Mouse (Mus musculus) stomach, postnatal 0 days (tissue): Measurements from ENCODE around the gene Pip4k2c.

ENCODE experiments used
- CTCF ChIP-seq: IDR thresholded peaks from 2 replicates; pipeline ENCODE4 v1.5.1; 2016; ENCODE audit warnings: antibody characterized with exemption, low read depth, mild to moderate bottlenecking, moderate library complexity
- EP300 ChIP-seq: optimal IDR thresholded peaks from 2 replicates; pipeline ENCODE3; 2016; ENCODE audit warnings: antibody characterized with exemption

DNA sequence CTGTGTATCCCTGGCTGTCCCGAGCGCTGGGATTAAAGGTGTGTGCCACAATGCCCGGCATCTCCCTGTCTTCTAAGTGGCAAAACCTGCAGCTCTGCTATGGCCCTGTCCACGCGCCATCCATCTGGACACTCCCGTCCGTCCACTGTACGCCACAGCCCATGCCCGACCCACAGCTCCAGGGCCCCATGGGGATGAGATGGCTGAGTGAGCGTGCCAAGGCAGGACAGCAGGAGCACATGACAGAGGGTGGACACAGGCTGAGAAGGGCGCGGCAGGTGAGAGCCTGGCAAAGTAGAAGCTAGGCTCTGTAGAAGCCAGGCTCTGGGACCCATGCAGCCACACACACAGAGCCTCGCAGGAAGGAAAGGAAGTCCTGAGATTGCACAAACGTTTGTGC lies 20.4 kb upstream of the Pip4k2c start:
- TF ChIP-seq CTCF (no peak), EP300 (no peak)
